Mouse (Mus musculus) heart, postnatal 0 days (tissue): Measurements from ENCODE around the gene Gm609. TPM values are rescaled to one million over a fixed set of nuclear protein-coding genes. Genes with fewer than 3 reads are reported as not detected.

Experiments
- ATAC-seq: fragments of 200-750 bp; cut with Nextera tagmentation; 2 replicates; pipeline ENCODE4 v1.8.0; 2017; ENCODE audit warnings: low read depth, moderate number of reproducible peaks, moderate library complexity; ENCODE audit not compliant: insufficient read depth
- DNase-seq: peaks from one replicate; pipeline ENCODE4 v3.0.0-alpha.2; 2016; ENCODE audit warnings: low spot score
- H3K27ac ChIP-seq: fragments of 300-500 bp; sonication (generic); 2 replicates; pipeline ENCODE4 v1.5.1; 2014; ENCODE audit warnings: low read depth, mild to moderate bottlenecking
- H3K27me3 ChIP-seq: fragments of 300-500 bp; sonication (generic); 2 replicates; pipeline ENCODE4 v1.6.1; 2014; ENCODE audit warnings: low read length, mixed read lengths; ENCODE audit not compliant: control insufficient read depth, insufficient read depth
- H3K36me3 ChIP-seq: fragments of 300-500 bp; sonication (generic); replicated peaks from 2 replicates; pipeline ENCODE4 v1.6.1; 2014; ENCODE audit warnings: low read length, mixed read lengths; ENCODE audit not compliant: control insufficient read depth, insufficient read depth
- H3K4me1 ChIP-seq: fragments of 300-500 bp; sonication (generic); 2 replicates; pipeline ENCODE4 v1.6.1; 2014; ENCODE audit warnings: antibody characterized with exemption; ENCODE audit not compliant: control insufficient read depth, insufficient read depth
- H3K4me2 ChIP-seq: fragments of 300-500 bp; sonication (generic); 2 replicates; pipeline ENCODE4 v1.6.1; 2014; ENCODE audit warnings: low read depth, mild to moderate bottlenecking, low read length, moderate library complexity
- H3K4me3 ChIP-seq: fragments of 300-500 bp; sonication (generic); 2 replicates; pipeline ENCODE4 v1.5.1; 2014; ENCODE audit warnings: low read depth, low read length
- H3K9ac ChIP-seq: fragments of 300-500 bp; sonication (generic); replicated peaks from 2 replicates; pipeline ENCODE4 v1.6.1; 2014; ENCODE audit warnings: low read depth, low read length, mixed read lengths
- H3K9me3 ChIP-seq: fragments of 300-500 bp; sonication (generic); replicated peaks from 2 replicates; pipeline ENCODE4 v1.6.1; 2016; ENCODE audit warnings: low read length; ENCODE audit not compliant: control insufficient read depth
- CTCF ChIP-seq: IDR thresholded peaks from 2 replicates; pipeline ENCODE4 v1.5.1; 2016; ENCODE audit warnings: antibody characterized with exemption, control low read depth, low read depth
- EP300 ChIP-seq: IDR thresholded peaks from 2 replicates; pipeline ENCODE4 v1.6.1; 2016; ENCODE audit warnings: antibody characterized with exemption, low read depth
- WGBS: fragments of 180-500 bp; shearing (Covaris S2); extraction: QIAGEN DNeasy Blood & Tissue Kit; methylation state at CpG from one replicate; pipeline ENCODE4 v1.1.7; 2014; 5-methylcytosine and 5-hydroxymethylcytosine counted together
- polyA plus RNA-seq: library from polyadenylated mRNA; unstranded; fragments of >200 nt; fragmentation: Nextera tagmentation; extraction: Ambion mirVana; gene quantifications from 2 replicates; pipeline ENCODE4 v1.2.1, GENCODE M21; 2015
- total RNA-seq: library from RNA; depleted of rRNA; stranded (reverse); fragments of >200 nt; gene quantifications from 2 replicates; pipeline ENCODE4 v1.2.3, GENCODE M21; 2014; ENCODE audit warnings: low replicate concordance; rRNA removed

Gene Gm609
- total and polyA plus RNA-seq, 2 experiments from 2014 or later, result not detected

DNA sequence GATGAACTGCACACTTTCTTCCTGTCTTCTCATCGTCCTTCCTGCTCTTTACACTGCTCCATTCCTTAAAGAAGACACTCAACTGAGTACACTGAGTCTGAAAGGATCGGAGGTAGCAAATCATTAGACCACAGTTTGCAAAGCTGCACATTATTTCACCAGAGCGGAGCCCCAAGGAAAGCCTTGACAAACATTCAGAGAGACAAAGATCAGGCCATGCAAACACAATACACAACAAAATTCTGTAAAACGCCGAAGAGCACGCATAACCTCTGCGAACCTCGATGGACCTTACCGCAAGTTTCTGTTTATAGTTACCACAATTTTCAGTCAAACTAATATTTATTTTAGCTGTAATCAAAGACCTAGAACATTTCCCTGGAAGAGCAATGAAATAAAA, 127.4 kb downstream of the Gm609 start:
- TF ChIP-seq EP300, result no peak
- no peak for TF ChIP-seq CTCF
- no peak overlapping the region for H3K4me3 ChIP-seq
- DNase-seq, result no peak
- no peaks in the 10 kb centered on the region for H3K36me3 ChIP-seq
- no peak overlapping the region for H3K4me2 ChIP-seq
- ATAC-seq, result no peak
- H3K27me3 ChIP-seq, result no peaks in the 10 kb centered on the region
- H3K27ac ChIP-seq, result no peak overlapping the region
- no peaks in the 10 kb centered on the region for H3K4me1 ChIP-seq
- 87% methylated on average over 9 of the region's 9 CpGs for WGBS
- no peaks in the 10 kb centered on the region for H3K9me3 ChIP-seq
- no peak overlapping the region for H3K9ac ChIP-seq

DNA sequence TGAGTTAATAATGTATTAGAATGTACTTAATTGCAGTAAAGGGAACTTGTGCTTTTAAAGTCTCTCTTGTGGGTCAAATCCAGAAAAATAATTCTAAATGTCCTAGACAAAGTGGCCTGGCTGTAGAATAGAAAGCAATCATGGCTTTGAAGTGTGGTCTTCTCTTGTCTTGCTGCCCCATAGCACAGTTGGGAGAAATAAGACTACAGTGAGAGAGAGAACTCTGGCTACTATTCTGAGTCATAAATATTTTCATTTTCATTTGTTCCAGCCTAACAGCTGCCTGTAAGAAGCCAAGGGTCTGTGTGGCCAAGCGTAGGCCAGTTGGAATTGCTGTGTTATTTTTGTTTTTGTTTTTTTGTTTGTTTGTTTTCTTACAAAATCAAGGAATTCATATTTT, 128.1 kb downstream of the Gm609 start:
- Histone ChIP-seq H3K4me3 (no peak overlapping the region), H3K36me3 (no peaks in the 10 kb centered on the region), H3K4me1 (no peaks in the 10 kb centered on the region; the same call in 1 of the 2 replicates), H3K9me3 (no peaks in the 10 kb centered on the region), H3K9ac (no peak overlapping the region), H3K27me3 (no peaks in the 10 kb centered on the region), H3K4me2 (no peak overlapping the region), H3K27ac (no peak overlapping the region)
- 76% methylated on average over 1 of the region's 1 CpGs for WGBS
- TF ChIP-seq EP300 (no peak), CTCF (no peak)
- DNase-seq (no peak), ATAC-seq (no peak)

DNA sequence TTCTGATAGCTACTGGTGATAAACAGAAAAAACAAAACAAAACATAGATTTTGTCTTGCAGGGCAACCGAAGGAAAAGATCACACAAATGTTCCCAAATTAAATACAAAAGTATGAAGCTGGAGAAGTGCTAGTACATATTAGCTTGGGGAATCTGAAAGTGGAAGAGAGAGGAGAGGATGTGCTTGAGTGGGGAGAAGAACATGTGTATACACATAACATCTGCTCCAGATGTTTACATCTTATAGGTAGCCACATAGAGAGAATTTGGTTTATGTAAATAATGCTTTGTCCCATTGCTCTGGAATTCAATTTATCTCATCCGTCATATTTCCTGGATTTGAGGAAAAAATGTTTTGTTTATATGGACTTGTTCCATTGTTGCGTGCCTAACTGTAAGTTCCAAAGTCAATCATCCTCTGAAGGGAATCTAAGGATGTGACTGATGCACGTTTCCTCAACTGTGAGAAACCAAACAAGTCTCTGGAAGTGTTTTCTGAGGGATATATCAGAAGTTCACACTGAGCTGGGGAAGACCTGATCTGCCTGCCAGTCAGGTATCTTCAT, 129.2 kb downstream of the Gm609 start:
- no peaks in the 10 kb centered on the region for H3K36me3 ChIP-seq
- no peak overlapping the region for H3K4me2 ChIP-seq
- H3K27me3 ChIP-seq, result no peaks in the 10 kb centered on the region
- peak overlapping the region; percentile 47; the same call in 1 of the 2 replicates for H3K27ac ChIP-seq
- H3K4me1 ChIP-seq, result no peaks in the 10 kb centered on the region; the same call in 1 of the 2 replicates
- WGBS, result 47% methylated on average over 4 of the region's 4 CpGs
- no peak overlapping the region for H3K4me3 ChIP-seq
- ATAC-seq (no peak), DNase-seq (no peak)
- no peaks in the 10 kb centered on the region for H3K9me3 ChIP-seq
- TF ChIP-seq CTCF (no peak), EP300 (no peak)
- no peak overlapping the region for H3K9ac ChIP-seq

Other genes with a start within 250 kb of the Gm609 start
- gene Cd200, start 83.9 kb downstream of the Gm609 start, total RNA-seq, result 18.0 and 31.0 TPM in 2 replicates
- gene Cd200, start 83.9 kb downstream of the Gm609 start, polyA plus RNA-seq, result 67.7 TPM in 2 replicates
- gene Gm17783, start 39.1 kb upstream of the Gm609 start, total RNA-seq, result not detected in 2 replicates
- not detected in 2 replicates for gene Gm17783, start 39.1 kb upstream of the Gm609 start, polyA plus RNA-seq
- gene Slc9c1, start 42.3 kb upstream of the Gm609 start, total RNA-seq, result not detected in 2 replicates
- gene Slc9c1, start 42.3 kb upstream of the Gm609 start, polyA plus RNA-seq, result not detected in 2 replicates
- 2.9 TPM in 1 of 2 replicates, not detected in the other for gene Gcsam, start 117.4 kb upstream of the Gm609 start, total RNA-seq
- 0.08 and 0.26 TPM in 2 replicates for gene Gcsam, start 117.4 kb upstream of the Gm609 start, polyA plus RNA-seq
- not detected in 2 replicates for gene BC016579, start 161.1 kb upstream of the Gm609 start, total RNA-seq
- gene BC016579, start 161.1 kb upstream of the Gm609 start, polyA plus RNA-seq, result not detected in 2 replicates
- gene Tmprss7, start 200.7 kb upstream of the Gm609 start, total RNA-seq, result not detected in 2 replicates
- gene Tmprss7, start 200.7 kb upstream of the Gm609 start, polyA plus RNA-seq, result not detected in 2 replicates
- 1.3 TPM in 1 of 2 replicates, not detected in the other for gene Tagln3, start 231.6 kb upstream of the Gm609 start, total RNA-seq
- 0.57 and 0.82 TPM in 2 replicates for gene Tagln3, start 231.6 kb upstream of the Gm609 start, polyA plus RNA-seq
- gene Abhd10, start 250.0 kb upstream of the Gm609 start, total RNA-seq, result 8.7 and 10.4 TPM in 2 replicates
- 30.8 and 32.8 TPM in 2 replicates for gene Abhd10, start 250.0 kb upstream of the Gm609 start, polyA plus RNA-seq